Mouse (Mus musculus) testis, adult 2 months (tissue): ENCODE measurements around the gene Sgca. TPM values are rescaled to one million over a fixed set of nuclear protein-coding genes. Genes with fewer than 3 reads are reported as not detected.
"Not testable (repeated sequence)": the region's sequence is repeated elsewhere in the genome, so short reads cannot be mapped to it uniquely, and the experiment has no call there.

Experiments used
- H3K27ac ChIP-seq: fragments of 200-500 bp; 2 replicates; pipeline ENCODE4 v1.5.1; 2012; ENCODE audit warnings: low read depth, low read length; ENCODE audit not compliant: control insufficient read depth, insufficient read depth
- H3K27me3 ChIP-seq: fragments of 200-500 bp; 2 replicates; pipeline ENCODE4 v1.6.1; 2012; ENCODE audit warnings: mild to moderate bottlenecking, low read length, moderate library complexity; ENCODE audit not compliant: control insufficient read depth, insufficient read depth
- H3K36me3 ChIP-seq: fragments of 200-500 bp; 2 replicates; pipeline ENCODE4 v1.6.1; 2012; ENCODE audit warnings: mild to moderate bottlenecking, low read length; ENCODE audit not compliant: control insufficient read depth, insufficient read depth
- H3K4me1 ChIP-seq: fragments of 200-500 bp; 2 replicates; pipeline ENCODE4 v1.6.1; 2012; ENCODE audit warnings: low read length; ENCODE audit not compliant: control insufficient read depth, insufficient read depth
- H3K4me3 ChIP-seq: fragments of 200-500 bp; 2 replicates; pipeline ENCODE4 v1.5.1; 2012; ENCODE audit warnings: low read depth, mild to moderate bottlenecking, low read length, moderate library complexity, mixed read lengths; ENCODE audit not compliant: control insufficient read depth
- CTCF ChIP-seq: fragments of 200-500 bp; IDR thresholded peaks from 2 replicates; pipeline ENCODE4 v1.5.1; 2012; ENCODE audit warnings: low read depth, mild to moderate bottlenecking, inconsistent platforms, low read length, moderate library complexity; ENCODE audit not compliant: control insufficient read depth, insufficient read depth, insufficient replicate concordance
- POLR2A ChIP-seq: fragments of 200-500 bp; IDR thresholded peaks from 2 replicates; pipeline ENCODE4 v1.6.1; 2012; ENCODE audit warnings: low read depth, mild to moderate bottlenecking, inconsistent platforms, low read length, moderate library complexity; ENCODE audit not compliant: control insufficient read depth
- polyA plus RNA-seq: library from polyadenylated mRNA; depleted of rRNA; stranded (reverse); fragments of >200 nt; gene quantifications from 2 replicates; pipeline ENCODE4 v1.2.3, GENCODE M21; 2012

The Sgca gene
- polyA plus RNA-seq, 1 experiment = 27.5 TPM

DNA sequence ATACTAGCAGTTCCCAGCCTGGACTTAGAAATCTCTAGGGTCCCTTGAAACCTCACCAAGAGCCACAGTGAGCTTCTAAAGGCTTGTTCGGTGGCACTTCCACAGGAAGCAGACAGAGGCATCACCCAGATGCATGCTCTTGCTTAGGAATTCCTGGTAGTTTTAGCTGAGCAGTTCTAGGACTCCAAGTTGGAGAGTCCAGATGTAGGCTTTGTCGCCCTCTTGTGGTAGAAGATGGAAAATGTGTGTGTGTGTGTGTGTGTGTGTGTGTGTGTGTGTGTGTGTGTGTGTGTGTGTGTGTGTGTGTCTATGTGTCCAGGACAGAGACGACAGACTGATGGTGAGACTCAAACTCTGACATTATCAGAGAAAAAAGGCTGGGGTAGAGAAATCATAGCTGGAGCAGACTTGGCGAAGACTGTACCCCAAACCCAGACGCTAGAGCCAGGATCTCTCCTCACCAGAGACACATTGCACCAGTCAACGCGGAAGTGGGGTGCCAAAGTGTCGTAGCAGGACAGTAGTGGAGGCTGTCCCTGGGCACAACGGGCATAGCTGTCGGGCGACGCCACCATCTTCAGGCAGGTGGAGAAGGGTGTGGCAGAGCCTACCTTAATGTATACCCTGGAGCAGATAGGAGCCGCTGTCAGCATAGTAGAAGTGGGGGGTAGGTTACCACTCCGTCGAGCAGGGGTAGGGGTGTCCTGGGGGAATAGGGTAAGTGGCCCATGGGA, 5.8 kb downstream of the Sgca start:
- TF ChIP-seq POLR2A (no peak), CTCF (0 out of 2 replicates have a peak, but pooled peaks have one; percentile 0)
- no peak overlapping the region for H3K27ac ChIP-seq
- no peaks in the 10 kb centered on the region for H3K27me3 ChIP-seq
- H3K4me1 ChIP-seq = peaks cover 7% of the 10 kb centered on the region
- peaks cover 4% of the 10 kb centered on the region; the same call in 1 of the 2 replicates for H3K36me3 ChIP-seq
- peak overlapping the region; percentile 89 for H3K4me3 ChIP-seq

GRCm38 (mm10) chr11:94969709-94970108, 6.4 kb downstream of the Sgca start:
- peak overlapping the region; percentile 89 for H3K4me3 ChIP-seq
- not testable (repeated sequence) for H3K27me3 ChIP-seq, H3K36me3 ChIP-seq, H3K27ac ChIP-seq, H3K4me1 ChIP-seq

GRCm38 (mm10) chr11:94968187-94968586, 7.9 kb downstream of the Sgca start:
- H3K4me3 ChIP-seq = peak overlapping the region; percentile 89
- H3K27ac ChIP-seq = peak overlapping the region; percentile 83
- TF ChIP-seq POLR2A (no peak), CTCF (no peak)
- H3K36me3 ChIP-seq = peaks cover 4% of the 10 kb centered on the region; the same call in 1 of the 2 replicates
- H3K27me3 ChIP-seq = no peaks in the 10 kb centered on the region
- H3K4me1 ChIP-seq = peaks cover 7% of the 10 kb centered on the region

GRCm38 (mm10) chr11:94967419-94967818, 8.7 kb downstream of the Sgca start, which contains the start of gene Hils1:
TSS of gene Hils1 (plus strand) at chr11:94967593.
- peak within 1 kb of the TSS; percentile 89 for H3K4me3 ChIP-seq
- peak within 1 kb of the TSS; percentile 83 for H3K27ac ChIP-seq
- peaks cover 11% of the 10 kb centered on the region for H3K4me1 ChIP-seq
- peaks cover 4% of the 10 kb centered on the region; the same call in 1 of the 2 replicates for H3K36me3 ChIP-seq
- H3K27me3 ChIP-seq = no peaks in the 10 kb centered on the region
- TF ChIP-seq POLR2A = peak; percentile 82; the same call in 1 of the 2 replicates
- no peak for TF ChIP-seq CTCF

- peaks cover under 1% of the 10 kb centered on the region; the same call in 1 of the 2 replicates for H3K36me3 ChIP-seq
- TF ChIP-seq POLR2A (no peak), CTCF (no peak)
- no peak overlapping the region for H3K27ac ChIP-seq
- no peak overlapping the region for H3K4me3 ChIP-seq
- H3K27me3 ChIP-seq = no peaks in the 10 kb centered on the region
- peaks cover 9% of the 10 kb centered on the region for H3K4me1 ChIP-seq
Measured at GRCm38 (mm10) chr11:94962534-94963101, 13.5 kb downstream of the Sgca start.

- peak overlapping the region; percentile 30 for H3K4me3 ChIP-seq
- H3K27ac ChIP-seq = no peak overlapping the region
Measured at GRCm38 (mm10) chr11:94958065-94958858, 17.9 kb downstream of the Sgca start.

GRCm38 (mm10) chr11:94957693-94958064, 18.4 kb downstream of the Sgca start:
- Histone ChIP-seq H3K27me3 (no peaks in the 10 kb centered on the region), H3K36me3 (no peaks in the 10 kb centered on the region), H3K4me1 (peaks cover 9% of the 10 kb centered on the region), H3K4me3 (peak overlapping the region; percentile 30), H3K27ac (no peak overlapping the region)
- no peak for TF ChIP-seq CTCF

More at GRCm38 (mm10) chr11:94958065-94958858, 17.9 kb downstream of the Sgca start:
- Histone ChIP-seq H3K4me1 (peaks cover 12% of the 10 kb centered on the region), H3K36me3 (no peaks in the 10 kb centered on the region), H3K27me3 (no peaks in the 10 kb centered on the region)
- TF ChIP-seq POLR2A (no peak), CTCF (no peak)
